Mouse (Mus musculus) intestine, embryonic 16.5 days (tissue): ENCODE measurements at regions not wholly inside any gene's neighbourhood (a gene's known extent, or its start where the extent isn't known, plus 50 kb on each side); places are given as distances from the start of the nearest gene placed in this dataset.

ENCODE experiments used
- ATAC-seq: fragments of 200-750 bp; cut with Nextera tagmentation; 2 replicates; pipeline ENCODE4 v1.8.0; 2017; ENCODE audit warnings: moderate TSS enrichment, moderate library complexity
- H3K27ac ChIP-seq: fragments of 300-500 bp; sonication (generic); 2 replicates; pipeline ENCODE4 v1.5.1; 2014; ENCODE audit warnings: mild to moderate bottlenecking, low read length
- H3K27me3 ChIP-seq: fragments of 300-500 bp; sonication (generic); replicated peaks from 2 replicates; pipeline ENCODE4 v1.6.1; 2014; ENCODE audit warnings: low read length, control low read depth, mixed read lengths; ENCODE audit not compliant: control insufficient read depth, insufficient read depth
- H3K36me3 ChIP-seq: fragments of 300-500 bp; sonication (generic); 2 replicates; pipeline ENCODE4 v1.6.1; 2014; ENCODE audit warnings: low read length, control low read depth; ENCODE audit not compliant: control insufficient read depth, insufficient read depth
- H3K4me1 ChIP-seq: fragments of 300-500 bp; sonication (generic); 2 replicates; pipeline ENCODE4 v1.6.1; 2014; ENCODE audit warnings: low read length, control low read depth, mixed read lengths; ENCODE audit not compliant: control insufficient read depth, insufficient read depth
- H3K4me2 ChIP-seq: fragments of 300-500 bp; sonication (generic); 2 replicates; pipeline ENCODE4 v1.6.1; 2014; ENCODE audit warnings: low read depth, low read length, control low read depth
- H3K4me3 ChIP-seq: fragments of 300-500 bp; sonication (generic); 2 replicates; pipeline ENCODE4 v1.5.1; 2014; ENCODE audit warnings: mild to moderate bottlenecking, low read length
- H3K9ac ChIP-seq: fragments of 300-500 bp; sonication (generic); 2 replicates; pipeline ENCODE4 v1.6.1; 2014; ENCODE audit warnings: low read depth, low read length
- H3K9me3 ChIP-seq: fragments of 300-500 bp; sonication (generic); 2 replicates; pipeline ENCODE4 v1.6.1; 2016; ENCODE audit warnings: low read length, control low read depth; ENCODE audit not compliant: control insufficient read depth
- WGBS: fragments of 180-500 bp; shearing (Covaris S2); extraction: QIAGEN DNeasy Blood & Tissue Kit; methylation state at CpG from one replicate; pipeline ENCODE4 v1.1.7; 2014; 5-methylcytosine and 5-hydroxymethylcytosine counted together

GRCm38 (mm10) chr4:72688842-72689241 lies 163.6 kb downstream of the Aldoart1 start:
- WGBS, result 76% methylated on average over 4 of the region's 4 CpGs
- no peaks in the 10 kb centered on the region for H3K9me3 ChIP-seq
- H3K36me3 ChIP-seq, result no peaks in the 10 kb centered on the region
- ATAC-seq, result no peak
- no peak overlapping the region for H3K9ac ChIP-seq
- H3K4me3 ChIP-seq, result no peak overlapping the region
- H3K27ac ChIP-seq, result no peak overlapping the region
- H3K4me1 ChIP-seq, result no peaks in the 10 kb centered on the region
- no peaks in the 10 kb centered on the region for H3K27me3 ChIP-seq
- H3K4me2 ChIP-seq, result no peak overlapping the region

DNA sequence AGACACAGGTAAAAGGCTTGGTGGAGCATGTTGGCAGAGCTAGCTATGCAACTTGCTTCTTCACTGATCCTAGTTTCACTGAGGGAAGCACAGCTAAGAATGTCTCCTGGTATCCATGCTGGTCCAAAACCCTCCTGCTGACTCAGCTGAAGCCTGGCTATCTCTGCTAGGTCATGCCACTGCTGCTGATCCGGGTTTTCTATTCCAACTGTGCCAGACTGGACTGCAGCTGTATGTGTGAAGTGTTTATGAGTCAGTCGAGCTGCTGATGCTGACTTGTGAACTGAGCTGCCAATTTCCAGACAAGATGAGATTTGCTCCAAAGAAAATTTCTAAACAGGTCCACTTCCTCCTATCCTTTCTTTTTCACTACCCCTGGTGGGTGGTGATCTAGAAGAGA lies 178.4 kb downstream of the Aldoart1 start:
- Histone ChIP-seq H3K36me3 (no peaks in the 10 kb centered on the region), H3K27me3 (no peaks in the 10 kb centered on the region), H3K9me3 (no peaks in the 10 kb centered on the region), H3K4me1 (no peaks in the 10 kb centered on the region), H3K4me2 (no peak overlapping the region), H3K27ac (no peak overlapping the region), H3K4me3 (no peak overlapping the region), H3K9ac (no peak overlapping the region)
- WGBS, result 63% methylated on average over 2 of the region's 2 CpGs
- ATAC-seq, result no peak

DNA sequence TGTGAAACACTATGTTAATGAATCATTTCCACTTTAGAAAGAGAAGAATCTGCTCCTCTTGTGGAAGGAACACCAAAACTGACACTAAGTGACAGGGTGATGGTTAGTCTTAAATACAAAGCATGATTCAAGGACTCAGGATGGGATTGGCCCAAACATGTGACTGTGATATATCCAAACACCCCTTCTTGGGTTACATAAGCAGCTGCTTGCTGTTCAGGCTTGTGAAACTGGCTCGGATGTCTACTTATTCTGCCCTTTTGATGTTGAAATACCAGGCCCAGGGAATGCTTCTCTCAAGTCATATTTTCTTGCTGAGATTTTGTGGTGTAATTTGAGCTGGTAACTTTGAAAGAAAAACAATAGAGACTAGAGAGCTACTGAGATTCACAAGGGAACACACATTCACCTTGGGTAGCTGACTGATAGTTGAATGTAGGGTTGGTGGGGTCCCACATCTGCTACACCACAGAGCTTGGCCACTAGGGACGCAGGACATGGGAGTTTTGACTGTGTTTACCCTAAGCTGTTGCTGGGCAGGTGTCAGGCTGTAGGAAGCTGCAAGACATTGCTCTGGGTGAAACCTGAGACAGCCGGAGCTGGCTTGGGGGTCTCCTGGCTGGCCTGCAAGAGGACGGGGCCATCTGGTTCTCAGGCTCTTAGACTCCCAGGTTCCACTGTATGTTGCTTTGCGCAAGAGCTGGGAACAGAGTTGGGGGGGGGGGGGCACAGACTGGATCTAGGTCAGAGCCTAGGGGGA lies 180.6 kb downstream of the Aldoart1 start:
- H3K9me3 ChIP-seq, result no peaks in the 10 kb centered on the region
- 65% methylated on average over 5 of the region's 5 CpGs for WGBS
- no peak overlapping the region for H3K4me2 ChIP-seq
- H3K4me1 ChIP-seq, result no peaks in the 10 kb centered on the region
- no peak overlapping the region for H3K4me3 ChIP-seq
- H3K36me3 ChIP-seq, result no peaks in the 10 kb centered on the region
- no peak overlapping the region for H3K9ac ChIP-seq
- no peak for ATAC-seq
- H3K27me3 ChIP-seq, result no peaks in the 10 kb centered on the region
- no peak overlapping the region for H3K27ac ChIP-seq

GRCm38 (mm10) chr4:72669827-72670494 lies 182.5 kb downstream of the Aldoart1 start:
- Histone ChIP-seq H3K27me3 (no peaks in the 10 kb centered on the region), H3K4me2 (no peak overlapping the region), H3K36me3 (no peaks in the 10 kb centered on the region), H3K4me1 (no peaks in the 10 kb centered on the region), H3K9ac (no peak overlapping the region), H3K9me3 (no peaks in the 10 kb centered on the region), H3K27ac (no peak overlapping the region), H3K4me3 (no peak overlapping the region)
- WGBS, result 76% methylated on average over 5 of the region's 5 CpGs
- ATAC-seq, result no peak

DNA sequence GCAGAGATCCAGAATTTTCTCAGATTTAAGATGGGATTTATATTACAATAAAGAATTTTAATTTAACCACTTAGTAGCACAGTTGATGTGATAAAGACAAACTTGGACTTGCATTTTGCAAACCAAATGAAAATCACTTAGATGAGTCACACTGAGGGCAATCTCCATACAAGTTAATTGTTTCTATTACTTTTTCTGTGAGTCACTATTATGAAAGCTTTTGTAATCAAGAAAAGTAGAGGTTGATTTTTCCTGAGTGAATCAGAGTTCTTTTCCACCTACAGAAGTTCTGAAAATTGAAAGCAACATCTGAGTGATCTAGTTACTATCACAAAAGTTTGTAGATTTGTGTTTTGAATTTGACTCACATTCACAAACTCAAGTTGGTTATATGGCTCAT lies 188.1 kb downstream of the Aldoart1 start:
- Histone ChIP-seq H3K9ac (no peak overlapping the region), H3K27ac (no peak overlapping the region), H3K27me3 (no peaks in the 10 kb centered on the region), H3K9me3 (no peaks in the 10 kb centered on the region), H3K36me3 (no peaks in the 10 kb centered on the region), H3K4me1 (no peaks in the 10 kb centered on the region), H3K4me2 (no peak overlapping the region), H3K4me3 (no peak overlapping the region)
- ATAC-seq, result no peak

GRCm38 (mm10) chr4:72662477-72662876 lies 190.0 kb downstream of the Aldoart1 start:
- H3K9me3 ChIP-seq, result no peaks in the 10 kb centered on the region
- H3K4me1 ChIP-seq, result no peaks in the 10 kb centered on the region
- H3K4me2 ChIP-seq, result no peak overlapping the region
- H3K36me3 ChIP-seq, result no peaks in the 10 kb centered on the region
- ATAC-seq, result no peak
- no peak overlapping the region for H3K9ac ChIP-seq
- H3K27ac ChIP-seq, result no peak overlapping the region
- H3K27me3 ChIP-seq, result no peaks in the 10 kb centered on the region
- no peak overlapping the region for H3K4me3 ChIP-seq

- H3K9me3 ChIP-seq, result no peaks in the 10 kb centered on the region
- no peak for ATAC-seq
- H3K4me1 ChIP-seq, result no peaks in the 10 kb centered on the region
- no peak overlapping the region for H3K4me2 ChIP-seq
- H3K27ac ChIP-seq, result no peak overlapping the region
- no peaks in the 10 kb centered on the region for H3K27me3 ChIP-seq
- H3K4me3 ChIP-seq, result no peak overlapping the region
- no peak overlapping the region for H3K9ac ChIP-seq
- no peaks in the 10 kb centered on the region for H3K36me3 ChIP-seq
- WGBS, result 82% methylated on average over 1 of the region's 1 CpGs
Measured at GRCm38 (mm10) chr4:72656206-72656605, 196.2 kb downstream of the Aldoart1 start.

DNA sequence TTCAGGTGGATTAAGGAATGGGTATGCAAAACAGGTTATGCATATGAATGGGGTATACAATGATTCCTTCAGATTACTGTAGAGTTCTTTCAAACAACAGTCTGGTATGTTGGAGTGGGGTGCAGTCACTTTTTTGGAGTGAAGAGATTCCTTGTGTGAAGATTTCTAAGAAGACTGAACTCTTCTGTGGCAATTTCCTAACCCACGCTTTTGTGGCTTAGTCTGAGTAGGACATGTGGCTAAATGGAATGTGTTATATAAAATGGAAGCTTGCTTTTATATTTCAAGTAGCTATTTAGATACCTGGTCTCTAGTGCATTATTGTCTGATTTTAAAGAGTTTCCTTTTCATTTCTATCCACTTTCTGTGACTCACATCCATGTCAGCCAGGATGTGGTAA lies 205.3 kb downstream of the Aldoart1 start:
- Histone ChIP-seq H3K4me2 (no peak overlapping the region), H3K36me3 (no peaks in the 10 kb centered on the region), H3K4me1 (no peaks in the 10 kb centered on the region), H3K9ac (no peak overlapping the region), H3K27me3 (no peaks in the 10 kb centered on the region), H3K9me3 (no peaks in the 10 kb centered on the region), H3K27ac (no peak overlapping the region), H3K4me3 (no peak overlapping the region)
- WGBS, result 93% methylated on average over 1 of the region's 1 CpGs
- ATAC-seq, result no peak

GRCm38 (mm10) chr4:72629416-72629815 lies 223.0 kb downstream of the Aldoart1 start:
- 51% methylated on average over 3 of the region's 3 CpGs for WGBS
- H3K27me3 ChIP-seq, result no peaks in the 10 kb centered on the region
- no peaks in the 10 kb centered on the region for H3K9me3 ChIP-seq
- no peak overlapping the region for H3K4me3 ChIP-seq
- H3K9ac ChIP-seq, result no peak overlapping the region
- H3K4me2 ChIP-seq, result no peak overlapping the region
- ATAC-seq, result no peak
- no peaks in the 10 kb centered on the region for H3K36me3 ChIP-seq
- H3K27ac ChIP-seq, result no peak overlapping the region
- H3K4me1 ChIP-seq, result no peaks in the 10 kb centered on the region
